Mouse (Mus musculus) heart, embryonic 16.5 days (tissue): ENCODE measurements at regions not wholly inside any gene's neighbourhood (a gene's known extent, or its start where the extent isn't known, plus 50 kb on each side); places are given as distances from the start of the nearest gene placed in this dataset.
A peak's percentile ranks its signal among the peaks of the same experiment; 100 is the strongest.

Experiments
- ATAC-seq: fragments of 200-750 bp; cut with Nextera tagmentation; replicated peaks from 2 replicates; pipeline ENCODE4 v1.8.0; 2017; ENCODE audit warnings: moderate number of reproducible peaks; ENCODE audit not compliant: insufficient read depth, low FRiP score; ENCODE audit errors: extremely low read depth
- H3K27ac ChIP-seq: fragments of 300-500 bp; sonication (generic); 2 replicates; pipeline ENCODE4 v1.5.1; 2014; ENCODE audit warnings: mild to moderate bottlenecking, low read length, control low read depth, moderate library complexity
- H3K27me3 ChIP-seq: fragments of 300-500 bp; sonication (generic); 2 replicates; pipeline ENCODE4 v1.6.1; 2014; ENCODE audit warnings: low read length, mixed read lengths; ENCODE audit not compliant: control insufficient read depth, insufficient read depth
- H3K36me3 ChIP-seq: fragments of 300-500 bp; sonication (generic); 2 replicates; pipeline ENCODE4 v1.6.1; 2014; ENCODE audit not compliant: control insufficient read depth, insufficient read depth
- H3K4me1 ChIP-seq: fragments of 300-500 bp; sonication (generic); 2 replicates; pipeline ENCODE4 v1.6.1; 2014; ENCODE audit warnings: low read length, mixed read lengths; ENCODE audit not compliant: control insufficient read depth, insufficient read depth
- H3K4me2 ChIP-seq: fragments of 300-500 bp; sonication (generic); 2 replicates; pipeline ENCODE4 v1.6.1; 2014; ENCODE audit warnings: low read depth, mild to moderate bottlenecking, control low read depth, low read length
- H3K4me3 ChIP-seq: fragments of 300-500 bp; sonication (generic); 2 replicates; pipeline ENCODE4 v1.5.1; 2014; ENCODE audit warnings: mild to moderate bottlenecking, control low read depth, low read length
- H3K9ac ChIP-seq: fragments of 300-500 bp; sonication (generic); 2 replicates; pipeline ENCODE4 v1.6.1; 2014; ENCODE audit warnings: low read length, control low read depth
- H3K9me3 ChIP-seq: fragments of 300-500 bp; sonication (generic); replicated peaks from 2 replicates; pipeline ENCODE4 v1.6.1; 2016; ENCODE audit warnings: low read length; ENCODE audit not compliant: control insufficient read depth
- WGBS: fragments of 180-500 bp; shearing (Covaris S2); extraction: QIAGEN DNeasy Blood & Tissue Kit; methylation state at CpG from one replicate; pipeline ENCODE4 v1.1.7; 2014; 5-methylcytosine and 5-hydroxymethylcytosine counted together

- ATAC-seq = no peak
- no peak overlapping the region for H3K4me2 ChIP-seq
- 75% methylated on average over 10 of the region's 10 CpGs for whole genome bisulfite sequencing
Measured at GRCm38 (mm10) chr3:148220024-148220590, 770.2 kb downstream of the Adgrl2 start.

GRCm38 (mm10) chr3:148202148-148202547, 788.2 kb downstream of the Adgrl2 start:
- Histone ChIP-seq H3K27me3 (no peaks in the 10 kb centered on the region), H3K4me1 (no peaks in the 10 kb centered on the region), H3K36me3 (no peaks in the 10 kb centered on the region), H3K4me2 (no peak overlapping the region), H3K9me3 (no peaks in the 10 kb centered on the region), H3K4me3 (no peak overlapping the region), H3K9ac (no peak overlapping the region), H3K27ac (no peak overlapping the region)
- peak; percentile 28; the same call in 1 of the 2 replicates for ATAC-seq
- WGBS = 31% methylated on average over 3 of the region's 3 CpGs

More at GRCm38 (mm10) chr3:148220024-148220590, 770.2 kb downstream of the Adgrl2 start:
- no peaks in the 10 kb centered on the region for H3K9me3 ChIP-seq
- H3K4me3 ChIP-seq = no peak overlapping the region
- no peak overlapping the region for H3K9ac ChIP-seq
- no peaks in the 10 kb centered on the region for H3K27me3 ChIP-seq
- no peak overlapping the region for H3K27ac ChIP-seq
- no peaks in the 10 kb centered on the region for H3K4me1 ChIP-seq
- no peaks in the 10 kb centered on the region for H3K36me3 ChIP-seq

- no peak overlapping the region for H3K4me2 ChIP-seq
- no peaks in the 10 kb centered on the region for H3K27me3 ChIP-seq
- H3K36me3 ChIP-seq = no peaks in the 10 kb centered on the region
- H3K9me3 ChIP-seq = no peaks in the 10 kb centered on the region
- no peak overlapping the region for H3K9ac ChIP-seq
- no peak overlapping the region for H3K4me3 ChIP-seq
- H3K4me1 ChIP-seq = no peaks in the 10 kb centered on the region
- WGBS = 60% methylated on average over 2 of the region's 2 CpGs
- ATAC-seq = no peak
- no peak overlapping the region for H3K27ac ChIP-seq
Measured at GRCm38 (mm10) chr3:148186704-148187103, 803.7 kb downstream of the Adgrl2 start.

- WGBS = 76% methylated on average over 1 of the region's 1 CpGs
- Histone ChIP-seq H3K9ac (no peak overlapping the region), H3K36me3 (no peaks in the 10 kb centered on the region), H3K4me3 (no peak overlapping the region), H3K4me1 (no peaks in the 10 kb centered on the region), H3K27ac (no peak overlapping the region), H3K9me3 (no peaks in the 10 kb centered on the region), H3K4me2 (no peak overlapping the region), H3K27me3 (no peaks in the 10 kb centered on the region)
- no peak for ATAC-seq
Measured at GRCm38 (mm10) chr3:148167556-148167955, 822.8 kb downstream of the Adgrl2 start.

GRCm38 (mm10) chr3:148159059-148159458, 831.3 kb downstream of the Adgrl2 start:
- 45% methylated on average over 3 of the region's 3 CpGs for WGBS

GRCm38 (mm10) chr3:148158533-148158932, 831.8 kb downstream of the Adgrl2 start:
- H3K4me1 ChIP-seq = no peaks in the 10 kb centered on the region
- no peaks in the 10 kb centered on the region for H3K36me3 ChIP-seq
- no peaks in the 10 kb centered on the region for H3K27me3 ChIP-seq
- no peak overlapping the region for H3K4me3 ChIP-seq
- H3K4me2 ChIP-seq = no peak overlapping the region
- 83% methylated on average over 2 of the region's 2 CpGs for WGBS
- H3K27ac ChIP-seq = no peak overlapping the region
- no peak overlapping the region for H3K9ac ChIP-seq
- H3K9me3 ChIP-seq = no peaks in the 10 kb centered on the region
- no peak for ATAC-seq

More at GRCm38 (mm10) chr3:148159059-148159458, 831.3 kb downstream of the Adgrl2 start:
- H3K9ac ChIP-seq = no peak overlapping the region
- no peaks in the 10 kb centered on the region for H3K36me3 ChIP-seq
- H3K4me3 ChIP-seq = no peak overlapping the region
- H3K27ac ChIP-seq = no peak overlapping the region
- no peak for ATAC-seq
- H3K4me2 ChIP-seq = no peak overlapping the region
- H3K4me1 ChIP-seq = no peaks in the 10 kb centered on the region
- H3K9me3 ChIP-seq = no peaks in the 10 kb centered on the region
- H3K27me3 ChIP-seq = no peaks in the 10 kb centered on the region

- H3K27ac ChIP-seq = no peak overlapping the region
- no peak for ATAC-seq
- 53% methylated on average over 2 of the region's 2 CpGs for WGBS
Measured at GRCm38 (mm10) chr3:148143776-148144175, 846.6 kb downstream of the Adgrl2 start.

GRCm38 (mm10) chr3:148136791-148137251, 853.5 kb downstream of the Adgrl2 start:
- Histone ChIP-seq H3K9me3 (no peaks in the 10 kb centered on the region), H3K4me1 (no peaks in the 10 kb centered on the region), H3K27me3 (no peaks in the 10 kb centered on the region), H3K4me3 (no peak overlapping the region), H3K9ac (no peak overlapping the region), H3K36me3 (no peaks in the 10 kb centered on the region), H3K4me2 (no peak overlapping the region), H3K27ac (no peak overlapping the region)
- 70% methylated on average over 3 of the region's 3 CpGs for WGBS
- no peak for ATAC-seq

More at GRCm38 (mm10) chr3:148143776-148144175, 846.6 kb downstream of the Adgrl2 start:
- Histone ChIP-seq H3K9me3 (no peaks in the 10 kb centered on the region), H3K4me2 (no peak overlapping the region), H3K9ac (no peak overlapping the region), H3K4me1 (no peaks in the 10 kb centered on the region), H3K4me3 (no peak overlapping the region), H3K27me3 (no peaks in the 10 kb centered on the region), H3K36me3 (no peaks in the 10 kb centered on the region)

DNA sequence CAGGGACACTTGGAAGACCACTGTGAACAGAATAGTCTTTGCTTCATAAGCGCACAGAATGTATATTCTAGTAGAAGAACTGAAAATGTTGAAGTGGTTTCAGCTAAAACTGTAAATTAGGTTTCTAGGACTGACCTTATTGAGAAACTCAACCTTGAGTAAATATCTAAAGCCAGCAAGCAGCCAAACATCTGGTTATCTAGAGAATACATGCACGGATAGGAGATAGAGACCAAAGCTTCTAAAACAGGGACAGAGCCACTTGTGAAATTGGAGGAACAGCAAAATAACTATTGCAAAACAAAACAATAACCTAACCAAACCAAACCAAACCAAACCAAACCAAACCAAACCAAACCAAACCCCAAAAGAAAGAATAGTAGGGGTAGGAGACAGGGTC, 855.7 kb downstream of the Adgrl2 start:
- Histone ChIP-seq H3K9ac (no peak overlapping the region), H3K9me3 (no peaks in the 10 kb centered on the region), H3K36me3 (no peaks in the 10 kb centered on the region), H3K4me2 (no peak overlapping the region), H3K4me3 (no peak overlapping the region), H3K4me1 (no peaks in the 10 kb centered on the region), H3K27me3 (no peaks in the 10 kb centered on the region), H3K27ac (no peak overlapping the region)
- 77% methylated on average over 2 of the region's 2 CpGs for WGBS
- no peak for ATAC-seq
